Mouse (Mus musculus) urinary bladder, postnatal 14 days (tissue): ENCODE data around the gene 2310061I04Rik.
"Not testable (repeated sequence)": the region's sequence is repeated elsewhere in the genome, so short reads cannot be mapped to it uniquely, and the experiment has no call there.

ENCODE experiments used
- DNase-seq: peaks from one replicate; pipeline ENCODE4 v3.0.0; 2021; ENCODE audit warnings: low spot score

The 2310061I04Rik gene

DNA sequence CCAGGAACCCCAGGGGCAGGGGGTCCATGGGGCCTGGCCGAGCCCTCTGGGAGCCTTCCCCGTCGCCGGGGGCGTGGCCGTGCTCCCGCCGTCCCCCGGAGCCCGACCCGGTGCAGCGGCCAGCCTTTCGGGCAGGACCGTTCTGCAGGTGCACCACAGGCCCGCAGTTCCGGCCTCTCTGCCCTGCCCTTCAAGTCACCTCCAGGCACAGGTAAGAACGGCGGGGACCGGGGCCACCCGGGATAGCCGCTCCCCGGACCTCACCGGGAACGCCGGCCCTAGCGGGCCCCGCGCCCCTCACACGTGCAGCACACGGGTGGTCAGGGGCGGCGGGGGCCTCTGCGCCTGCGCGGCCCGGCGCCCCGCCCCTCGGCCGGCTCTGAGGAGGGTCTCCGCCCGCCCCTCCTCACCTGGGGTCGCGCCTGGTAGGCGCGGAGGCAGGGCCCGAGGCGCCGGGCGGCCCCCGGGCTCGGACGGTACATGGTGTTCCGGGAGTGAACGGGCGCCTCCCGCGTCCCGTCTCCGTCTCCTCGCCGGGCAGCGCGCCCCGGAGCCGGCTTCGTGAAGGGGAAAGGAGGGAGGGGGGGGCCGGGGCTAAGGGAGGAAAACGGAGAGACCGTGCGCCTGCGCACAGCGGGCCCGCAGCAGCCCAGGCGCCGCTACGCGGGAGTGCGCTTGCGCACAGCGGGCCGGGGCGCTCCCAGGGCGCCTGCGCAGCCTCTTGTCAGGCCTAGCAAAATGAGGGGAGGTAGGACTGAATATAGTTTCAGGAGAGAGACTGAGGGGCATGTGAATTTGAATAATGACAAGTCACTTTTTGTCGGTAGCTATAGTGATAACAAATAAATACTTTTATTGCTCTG lies at the start of gene 2310061I04Rik:
TSS of gene 2310061I04Rik (minus strand) at position 651 of the 863 bp plus-strand sequence.
- peak; percentile 89 for DNase-seq

DNA sequence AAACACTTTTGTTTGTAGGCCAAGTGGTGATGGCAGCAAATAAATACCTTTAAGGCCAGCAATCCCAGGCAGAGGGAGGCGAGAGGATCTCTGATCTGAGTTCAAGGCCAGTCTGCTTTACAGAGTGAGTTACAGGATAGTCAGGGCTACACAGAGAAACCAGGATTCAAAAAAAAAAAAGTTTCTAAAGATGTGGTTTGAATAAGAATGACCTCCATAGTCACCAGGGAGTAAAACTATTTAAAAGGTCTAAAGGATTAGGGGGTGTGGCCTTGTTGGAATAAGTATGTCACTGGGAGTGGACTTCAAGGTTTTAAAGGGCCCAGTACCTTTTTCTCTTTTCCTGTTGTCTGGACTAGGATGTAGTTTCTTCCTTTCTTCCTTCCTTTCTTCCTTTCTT lies 42.7 kb upstream of the 2310061I04Rik start:
- DNase-seq = no peak

DNA sequence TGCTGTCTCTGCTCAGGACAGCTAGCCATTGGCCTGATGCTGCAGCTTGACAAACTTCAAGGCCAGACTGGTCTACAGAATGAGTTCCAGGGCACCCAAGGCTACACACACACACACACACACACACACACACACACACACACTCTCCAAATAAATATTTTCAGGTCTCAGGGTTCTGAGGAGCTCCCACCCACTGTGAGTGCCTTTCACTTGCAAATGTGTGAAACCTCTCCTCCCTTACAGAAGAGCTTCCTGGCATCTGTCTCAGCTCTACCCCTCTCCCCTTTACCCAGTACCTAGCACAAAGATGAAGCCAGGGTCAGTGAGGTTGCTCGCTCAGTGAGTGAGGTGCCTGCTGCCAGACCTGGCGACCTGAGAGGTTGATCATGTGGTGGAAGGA lies 41.9 kb upstream of the 2310061I04Rik start:
- no peak for DNase-seq

DNA sequence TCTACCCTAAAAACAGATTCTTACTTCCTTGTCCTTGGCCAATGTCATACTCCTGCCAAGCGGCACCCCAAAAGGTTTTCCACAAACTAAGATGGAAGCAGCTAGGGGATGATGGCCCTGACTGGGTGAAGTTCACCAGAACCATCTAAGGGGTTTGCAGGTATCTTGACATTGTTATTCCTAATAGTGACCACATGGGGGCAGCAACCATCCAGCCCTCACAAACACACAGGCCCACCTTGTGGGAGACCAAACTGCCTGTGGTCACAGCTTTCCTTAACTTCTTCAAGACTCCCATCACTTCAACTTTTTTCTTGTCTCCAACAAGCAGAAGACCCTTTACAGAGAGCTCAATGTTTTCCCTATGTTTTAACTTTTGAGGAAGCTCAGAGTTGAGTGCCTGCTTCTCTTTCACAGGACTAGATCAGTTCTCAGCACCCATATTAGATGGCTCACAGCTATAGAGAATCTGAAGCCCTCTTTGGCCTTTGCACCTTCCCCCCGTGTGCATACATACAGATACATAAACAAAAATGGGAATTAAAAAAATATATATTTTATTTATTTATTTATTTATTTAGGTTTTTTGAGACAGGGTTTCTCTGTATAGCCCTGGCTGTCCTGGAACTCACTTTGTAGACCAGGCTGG lies 40.6 kb upstream of the 2310061I04Rik start:
- DNase-seq = no peak

DNA sequence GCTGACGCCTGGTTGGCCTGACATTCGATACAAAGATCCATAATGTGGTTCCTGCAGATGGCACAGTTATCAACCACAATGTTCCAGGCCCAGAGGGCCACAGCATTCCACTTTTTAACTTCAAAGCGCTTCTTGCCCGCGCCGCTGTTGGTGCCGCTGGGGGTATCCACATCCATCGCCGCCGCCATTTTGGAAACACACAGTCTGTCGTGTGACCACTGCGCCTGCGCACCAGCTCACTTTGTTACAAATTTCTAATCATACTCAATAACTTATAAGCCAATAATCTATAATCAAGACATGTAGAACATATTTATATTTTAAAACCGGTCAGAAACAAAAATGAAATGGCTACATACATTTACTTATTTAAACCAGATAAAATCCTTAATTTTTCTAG lies 38.5 kb upstream of the 2310061I04Rik start:
- not testable (repeated sequence) for DNase-seq

DNA sequence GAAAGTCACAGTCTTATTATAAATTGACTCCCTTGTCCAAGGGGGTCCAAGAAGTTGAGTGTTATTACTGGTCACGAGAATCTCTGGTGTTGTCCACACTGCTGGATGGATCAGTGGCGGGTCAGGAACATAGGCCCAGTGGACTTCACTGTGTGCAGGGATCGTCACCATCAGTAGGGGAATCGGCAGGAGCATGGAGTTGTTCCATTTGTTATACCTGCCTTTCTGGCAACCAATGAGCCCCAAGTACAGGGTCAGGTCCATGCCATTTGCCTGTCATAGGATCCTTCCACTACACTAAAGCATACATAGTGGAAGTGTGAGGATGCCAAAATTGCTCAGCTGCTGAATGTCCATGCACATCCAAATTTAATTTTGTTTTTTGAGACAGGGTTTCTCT lies 35.4 kb upstream of the 2310061I04Rik start:
- DNase-seq = no peak

DNA sequence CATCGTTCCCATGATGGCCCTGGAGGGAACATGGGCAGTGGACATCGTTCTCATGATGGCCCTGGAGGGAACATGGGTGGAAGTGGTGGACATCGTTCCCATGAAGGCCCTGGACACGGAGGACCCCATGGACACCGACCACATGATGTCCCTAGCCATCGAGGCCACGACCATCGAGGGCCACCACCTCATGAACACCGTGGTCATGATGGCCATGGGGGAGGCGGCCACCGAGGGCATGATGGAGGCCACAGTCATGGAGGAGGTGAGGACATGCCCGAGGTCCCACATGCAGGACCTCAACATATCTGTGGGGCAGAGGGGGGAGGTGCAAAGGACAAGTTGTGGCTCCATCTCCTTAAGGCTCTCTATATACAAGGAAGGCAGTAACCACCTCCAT lies 33.4 kb upstream of the 2310061I04Rik start:
- DNase-seq = no peak

DNA sequence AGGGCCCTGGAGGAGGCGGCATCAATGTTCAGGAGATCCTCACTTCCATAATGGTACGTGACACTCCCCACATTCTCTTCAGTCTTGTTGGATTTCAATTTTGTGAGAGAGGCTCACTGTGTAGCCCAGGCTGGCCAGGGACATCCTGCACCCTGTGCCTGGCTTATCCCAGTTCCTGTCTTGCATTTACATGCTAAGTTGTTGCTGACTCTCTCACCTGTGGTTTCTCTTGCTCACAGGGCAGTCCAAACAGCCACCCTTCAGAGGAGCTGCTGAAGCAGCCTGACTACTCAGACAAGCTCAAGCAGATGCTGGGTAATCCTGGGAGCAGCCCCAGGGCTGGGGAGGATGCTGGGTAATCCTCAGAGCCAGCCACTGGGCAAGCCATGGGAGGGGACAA lies 32.3 kb upstream of the 2310061I04Rik start:
- no peak for DNase-seq

DNA sequence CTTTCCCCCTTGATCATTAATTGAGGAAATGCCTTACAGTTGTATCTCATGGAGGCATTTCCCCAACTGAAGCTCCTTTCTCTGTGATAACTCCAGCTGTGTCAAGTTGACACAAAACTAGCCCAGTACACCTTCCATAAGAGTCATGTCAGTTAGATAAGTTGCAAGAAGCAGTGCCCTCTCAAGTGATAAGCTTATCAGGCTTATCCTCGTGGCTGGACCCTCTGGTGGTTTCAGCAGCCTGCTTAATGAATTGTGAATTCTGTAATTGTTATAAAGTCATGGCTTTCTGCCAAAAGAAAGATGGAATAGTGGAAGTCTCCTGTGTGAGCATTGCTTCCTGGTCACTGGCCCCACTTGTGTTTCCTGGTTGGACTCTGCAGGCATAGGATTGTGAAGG lies 30.2 kb upstream of the 2310061I04Rik start:
- DNase-seq = no peak

DNA sequence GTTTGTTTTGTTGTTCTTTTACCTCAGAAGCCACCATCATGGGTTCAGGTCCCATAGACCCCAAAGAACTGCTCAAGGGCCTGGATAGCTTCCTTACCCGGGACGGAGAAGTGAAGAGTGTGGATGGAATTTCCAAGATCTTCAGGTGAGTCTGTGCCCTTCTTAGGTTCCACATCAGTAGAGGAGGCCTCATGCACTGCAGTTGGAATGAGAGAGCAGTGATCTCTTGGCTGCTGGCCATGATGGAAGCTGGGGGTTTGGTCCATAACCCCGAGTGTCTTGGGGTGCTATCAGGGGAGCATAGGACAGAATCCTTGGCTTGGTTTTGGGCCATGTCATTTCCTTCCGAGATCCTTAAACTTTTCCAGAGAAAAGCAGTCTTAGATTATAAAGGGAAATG lies 26.1 kb upstream of the 2310061I04Rik start:
- no peak for DNase-seq

DNA sequence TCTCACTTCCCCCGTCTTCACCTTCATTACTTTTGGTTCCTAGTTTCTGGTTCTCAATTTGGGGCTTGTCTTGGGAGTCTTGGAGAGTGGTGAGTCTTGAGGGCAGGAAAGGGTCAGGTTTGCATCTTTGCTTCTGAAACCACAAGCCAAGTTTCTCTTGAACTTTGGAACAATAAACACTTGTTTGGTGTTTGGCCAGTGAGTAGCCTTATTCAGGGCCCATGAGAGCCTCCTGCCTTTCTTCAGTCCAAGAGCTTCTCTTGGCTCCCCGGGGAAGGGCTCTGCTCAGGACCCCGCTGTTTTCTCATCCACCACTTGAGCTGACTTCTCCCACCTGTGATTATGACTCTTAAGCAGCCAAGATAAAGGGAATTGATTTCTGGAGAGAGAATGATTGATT lies 25.3 kb upstream of the 2310061I04Rik start:
- no peak for DNase-seq

DNA sequence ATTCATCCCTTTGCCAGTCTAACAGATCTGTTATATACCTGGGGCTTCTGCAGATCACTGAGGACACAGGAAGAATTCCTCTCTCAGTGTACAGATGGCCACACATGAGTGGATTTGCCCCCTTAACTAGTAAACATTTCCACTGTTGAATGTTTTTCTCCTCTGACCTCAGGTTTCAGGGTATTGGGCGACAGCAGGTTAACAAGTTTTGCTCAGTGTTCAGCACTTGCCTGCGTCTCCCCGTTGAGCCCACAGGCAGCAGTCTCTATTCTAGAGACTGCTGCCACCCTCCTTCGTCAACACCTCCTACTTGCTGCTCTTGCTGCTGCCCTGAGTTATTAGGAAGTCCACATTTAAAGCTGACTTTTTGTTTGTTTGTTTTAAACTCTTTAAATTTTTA lies 24.5 kb upstream of the 2310061I04Rik start:
- DNase-seq = no peak

DNA sequence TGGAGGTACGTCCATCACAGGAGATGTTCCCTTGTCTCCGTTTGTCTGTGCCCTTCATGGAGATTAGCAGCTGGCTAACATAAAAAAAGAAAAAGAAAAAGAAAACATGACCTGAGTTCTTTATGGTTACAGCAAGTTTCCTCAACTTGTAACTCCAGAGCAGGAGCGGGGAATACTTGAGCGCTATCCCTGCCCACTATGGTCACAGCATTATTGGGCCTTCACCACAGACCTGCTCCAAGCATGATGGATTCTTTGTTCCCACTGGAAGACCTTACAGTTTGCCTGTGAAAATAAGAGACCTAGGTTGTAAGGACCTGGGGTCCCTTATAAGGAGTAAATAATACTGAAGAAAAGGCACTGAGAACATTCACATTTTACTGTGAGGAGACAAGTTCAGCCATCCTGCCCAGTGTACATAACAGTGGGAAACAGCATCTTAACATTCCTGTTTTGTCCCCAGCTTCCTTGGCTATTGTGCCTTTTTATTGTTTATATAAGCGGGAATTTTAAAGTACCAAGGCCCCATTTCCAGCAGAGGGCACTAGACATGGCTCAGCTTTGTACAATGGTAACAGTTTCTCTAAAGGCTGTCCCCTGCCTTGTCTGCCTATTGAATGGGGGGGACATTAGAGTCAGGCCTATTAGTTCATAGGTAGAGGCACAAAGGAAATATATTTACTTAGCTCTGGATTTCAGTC lies 23.8 kb upstream of the 2310061I04Rik start:
- DNase-seq = peak; percentile 35

DNA sequence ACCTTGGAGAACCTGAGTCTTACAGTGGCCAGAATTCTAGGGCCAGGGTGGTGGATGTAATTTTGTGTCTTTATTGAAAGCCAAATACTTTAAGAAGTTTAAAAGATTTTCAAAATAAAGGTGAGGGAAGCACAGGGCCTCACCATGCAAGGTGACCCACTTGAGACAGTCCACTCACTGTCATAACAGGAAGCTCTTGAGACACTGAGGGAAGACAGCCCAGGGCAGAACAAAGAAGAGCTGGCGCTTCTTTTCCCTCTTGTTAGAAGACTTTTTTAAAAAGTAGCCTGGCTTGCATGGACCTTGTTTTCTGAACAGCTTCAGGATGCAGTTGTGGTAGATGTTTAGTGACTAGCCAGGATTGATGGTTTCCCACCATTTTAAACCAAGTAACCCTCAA lies 23.2 kb upstream of the 2310061I04Rik start:
- DNase-seq = no peak

DNA sequence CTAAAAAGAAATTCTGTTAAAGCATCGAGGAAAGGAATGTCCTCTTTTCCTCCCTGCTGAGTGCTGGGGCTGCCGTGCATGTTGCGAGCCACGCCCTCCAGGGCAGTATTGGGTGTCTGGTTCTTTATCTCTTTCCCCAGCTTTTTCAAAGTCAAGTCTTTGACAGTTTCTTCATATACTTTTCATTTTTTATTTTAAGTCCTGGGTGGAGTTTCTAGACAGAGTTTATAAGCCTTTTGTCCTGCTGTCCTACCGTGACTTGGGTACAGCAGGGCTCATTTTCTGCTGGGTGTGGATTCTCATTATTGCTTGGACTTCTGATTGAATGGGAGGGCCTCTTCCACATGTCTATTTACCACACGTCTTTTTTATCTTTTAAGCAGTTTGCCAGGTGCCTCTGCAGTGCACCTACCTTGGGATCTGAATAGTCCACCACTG lies 22.7 kb upstream of the 2310061I04Rik start:
- DNase-seq = no peak

DNA sequence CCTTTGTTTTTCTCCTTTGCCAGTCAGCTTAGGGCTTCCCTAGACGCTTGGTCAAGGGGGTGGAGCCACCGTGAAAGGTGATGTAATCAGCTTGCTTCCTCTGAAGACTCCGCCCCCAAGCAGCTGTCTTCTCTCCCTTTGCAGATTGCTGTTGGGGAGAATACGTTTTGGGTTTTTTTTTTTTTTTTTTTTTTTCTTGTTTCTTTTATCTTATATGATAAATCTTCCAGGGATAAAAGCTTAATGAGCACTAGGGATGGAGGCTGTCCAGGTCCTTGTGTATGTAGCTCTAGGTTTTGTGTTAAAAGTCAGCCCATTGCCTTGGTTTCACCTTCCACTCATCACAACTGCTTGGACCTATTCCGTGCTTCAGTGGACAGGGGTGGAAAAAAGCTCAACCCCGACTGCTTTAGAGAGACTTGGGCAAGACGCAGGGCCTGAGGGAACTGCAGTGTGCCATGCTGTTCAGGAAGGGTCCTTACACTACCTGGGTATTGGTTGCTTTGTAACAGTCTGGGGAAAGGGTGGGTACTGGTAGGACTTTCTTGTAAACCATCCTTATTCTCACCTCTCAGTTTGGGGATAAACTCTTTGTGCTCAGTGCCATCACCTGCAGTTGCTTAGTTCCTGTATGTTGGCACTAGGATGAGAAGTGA lies 22.0 kb upstream of the 2310061I04Rik start:
- DNase-seq = peak; percentile 97

DNA sequence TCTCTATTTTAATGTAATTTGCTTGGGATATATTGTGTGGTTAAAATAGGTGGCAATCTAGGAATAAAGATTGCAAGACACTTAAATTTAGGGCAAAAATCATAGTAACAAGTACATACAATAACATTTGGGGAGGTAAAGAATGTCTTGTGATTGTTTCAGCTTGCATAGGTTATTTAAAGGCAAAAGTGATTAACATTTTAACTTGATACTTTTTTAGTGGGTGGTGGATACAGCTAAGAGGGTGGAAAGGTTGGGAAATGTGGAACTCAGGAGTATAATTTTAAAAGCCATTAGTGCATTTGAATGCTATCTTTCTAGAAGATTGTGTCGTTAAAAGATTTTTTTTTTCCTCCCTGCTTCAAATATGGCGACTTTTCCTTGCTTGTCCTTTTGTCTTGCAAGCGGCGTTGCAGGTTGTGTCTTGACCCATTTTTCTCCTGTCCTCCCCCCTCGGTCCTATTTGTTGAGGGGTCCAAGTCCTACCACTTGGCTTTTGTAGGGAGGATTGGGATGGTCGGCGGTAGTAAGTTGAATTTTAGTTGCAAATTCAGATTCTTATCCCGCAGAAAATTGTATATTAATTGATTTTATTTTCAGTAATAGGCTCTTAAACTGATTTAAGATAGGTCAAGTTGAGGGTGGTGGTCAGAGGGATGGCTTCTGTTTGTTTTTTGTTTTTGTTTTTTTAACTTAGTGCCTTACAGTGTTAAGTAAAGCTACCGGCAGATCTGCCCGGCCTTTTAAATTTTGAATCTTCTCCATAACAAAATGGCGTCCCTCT lies 21.2 kb upstream of the 2310061I04Rik start:
- DNase-seq = peak; percentile 32

DNA sequence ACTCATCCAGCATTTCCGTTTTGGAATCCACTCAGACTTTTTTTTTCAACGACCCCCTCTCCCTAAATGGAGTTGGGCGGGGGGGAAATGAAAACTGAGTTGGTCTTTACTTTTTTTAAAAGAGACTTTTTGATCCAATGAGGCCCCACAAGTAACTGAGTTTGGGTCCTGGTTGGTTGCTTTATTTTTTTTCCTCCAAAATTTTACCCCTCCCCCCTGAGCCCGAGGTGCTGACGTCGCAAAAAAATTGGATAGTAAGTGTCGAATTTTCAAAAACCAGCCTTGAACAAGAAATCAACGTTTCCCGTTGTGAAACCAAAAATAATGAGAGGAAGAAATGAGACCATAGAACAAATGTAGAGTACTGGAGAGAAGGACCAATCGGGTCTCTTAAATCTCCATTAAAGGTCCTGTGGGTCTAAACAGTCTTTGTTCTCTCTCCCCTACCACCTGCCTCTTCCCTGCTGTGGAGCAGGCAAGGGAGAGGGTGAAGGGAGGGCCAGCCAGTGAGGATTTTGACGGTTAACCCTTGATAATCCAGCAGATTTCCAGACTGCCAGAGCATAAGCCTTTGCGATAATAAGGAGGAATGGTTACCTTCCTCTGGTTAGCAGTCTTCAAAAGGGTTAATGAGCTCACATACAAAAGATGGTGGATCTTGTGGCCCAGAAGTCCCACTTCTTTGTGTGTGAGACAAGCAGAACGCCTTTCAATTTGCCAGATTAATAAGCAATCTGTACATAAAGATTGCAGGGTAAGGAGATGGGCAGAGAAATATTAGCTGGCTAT lies 20.4 kb upstream of the 2310061I04Rik start:
- peak; percentile 38 for DNase-seq

DNA sequence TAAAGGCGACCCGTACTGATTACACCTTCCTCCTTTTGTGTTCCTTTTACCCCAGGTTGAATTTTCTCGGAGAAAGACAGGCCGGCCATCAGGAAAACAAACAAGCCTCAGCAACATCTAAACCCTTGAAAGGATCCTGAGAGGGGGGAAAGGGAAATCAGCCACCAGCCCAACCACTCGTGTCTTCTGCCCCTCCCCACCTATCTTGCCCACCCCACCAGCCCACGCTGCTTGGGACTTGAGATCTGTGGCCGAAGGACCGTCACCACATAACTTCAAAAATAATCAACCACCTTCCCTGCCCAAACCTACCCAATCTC lies 19.9 kb upstream of the 2310061I04Rik start:
- DNase-seq = peak; percentile 30

DNA sequence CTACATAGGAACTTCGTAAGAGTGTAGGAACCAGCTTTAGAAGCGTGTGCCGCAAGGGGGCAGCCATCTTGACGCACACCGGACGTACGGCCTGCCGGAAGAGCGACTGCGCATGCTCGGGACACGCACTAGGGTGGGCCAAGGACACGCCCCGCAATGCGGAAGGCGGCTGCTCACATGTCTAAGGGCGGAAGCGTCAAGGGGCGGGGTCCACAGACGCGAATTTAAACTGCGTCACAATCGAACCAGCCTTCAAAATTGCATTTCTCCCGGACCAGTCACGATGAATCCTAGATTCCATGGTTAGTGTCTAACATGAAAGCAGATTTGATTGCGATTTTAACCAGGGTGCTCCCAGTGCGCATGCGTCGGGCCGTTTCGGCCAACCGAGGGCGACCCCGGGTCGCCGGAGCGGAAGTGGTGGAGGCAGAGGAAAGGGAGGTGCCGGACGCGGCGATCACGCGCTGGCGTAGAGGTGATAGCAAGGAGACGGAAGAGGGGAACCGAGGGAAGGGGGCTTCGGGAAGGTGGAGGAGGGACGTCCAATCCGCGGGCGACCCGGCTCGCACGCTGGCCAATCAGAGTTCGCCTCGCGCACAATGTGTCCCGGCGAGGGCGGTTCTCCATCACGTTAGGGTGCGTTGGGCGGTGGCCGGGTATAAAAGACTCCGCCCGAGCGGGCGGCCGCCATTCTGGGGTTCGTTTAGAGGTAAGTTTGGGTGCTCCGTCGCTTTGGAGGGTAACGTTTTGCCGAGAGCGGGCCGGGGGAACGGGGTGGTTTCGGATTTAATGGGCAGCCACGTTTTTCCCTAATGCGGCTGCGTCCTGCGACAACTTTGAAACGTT lies 19.3 kb upstream of the 2310061I04Rik start, which contains the start of the genes Mrps18b and Ppp1r10:
TSS of gene Mrps18b (minus strand) at position 93 of the 846 bp plus-strand sequence.
TSS of gene Ppp1r10 (plus strand) at position 138 of the 846 bp plus-strand sequence.
- peak; percentile 99 for DNase-seq
